Mouse (Mus musculus): Measurements from ENCODE around the gene Nags. TPM values are rescaled to one million over a fixed set of nuclear protein-coding genes. Genes with fewer than 3 reads are reported as not detected.
"Not testable (repeated sequence)": the region's sequence is repeated elsewhere in the genome, so short reads cannot be mapped to it uniquely, and the experiment has no call there.

The Nags gene
- total RNA-seq, 2 experiments from 2014 or later: not detected

GRCm38 (mm10) chr11:102137625-102138446, 7.5 kb upstream of the Nags start:
- Histone ChIP-seq H3K4me3 (no peak overlapping the region; the same call in 1 of the 2 replicates), H3K27ac (no peak overlapping the region)
- DNase-seq (ENCODE audit: low spot score in 2 of 2): no peak
- TF ChIP-seq CTCF (conservative IDR thresholded peaks at IDR 0.05): no peak

GRCm38 (mm10) chr11:102138447-102138740, 6.9 kb upstream of the Nags start:
- no peak overlapping the region; the same call in 1 of the 2 replicates for H3K4me3 ChIP-seq
- TF ChIP-seq CTCF (conservative IDR thresholded peaks at IDR 0.05): peak; percentile 94
- peak; percentile 48 to 70 for DNase-seq (ENCODE audit: low spot score in 2 of 2)
- no peak overlapping the region for H3K27ac ChIP-seq

GRCm38 (mm10) chr11:102140508-102140907, 4.8 kb upstream of the Nags start:
- H3K4me3 ChIP-seq: no peak overlapping the region
- H3K27ac ChIP-seq: no peak overlapping the region
- DNase-seq (ENCODE audit: low spot score in 2 of 2): peak; percentile 38 to 78
- peak; percentile 90 for TF ChIP-seq CTCF (conservative IDR thresholded peaks at IDR 0.05)

GRCm38 (mm10) chr11:102142355-102142754, 3.0 kb upstream of the Nags start:
- DNase-seq (ENCODE audit: low spot score in 2 of 2): no peak
- H3K4me3 ChIP-seq: no peak overlapping the region
- H3K27ac ChIP-seq: no peak overlapping the region
- TF ChIP-seq CTCF (conservative IDR thresholded peaks at IDR 0.05): no peak

GRCm38 (mm10) chr11:102144957-102145470, 299 bp upstream of the Nags start:
- no peak for DNase-seq (ENCODE audit: low spot score in 2 of 2)
- no peak overlapping the region for H3K27ac ChIP-seq
- no peak for TF ChIP-seq CTCF (conservative IDR thresholded peaks at IDR 0.05)
- no peak overlapping the region for H3K4me3 ChIP-seq

GRCm38 (mm10) chr11:102146005-102146404, 692 bp downstream of the Nags start:
- no peak overlapping the region for H3K4me3 ChIP-seq
- no peak for TF ChIP-seq CTCF (conservative IDR thresholded peaks at IDR 0.05)

GRCm38 (mm10) chr11:102146531-102146930, 1.2 kb downstream of the Nags start:
- DNase-seq (ENCODE audit: low spot score in 2 of 2): no peak
- no peak overlapping the region for H3K4me3 ChIP-seq
- no peak for TF ChIP-seq CTCF (conservative IDR thresholded peaks at IDR 0.05)
- H3K27ac ChIP-seq: no peak overlapping the region

More at GRCm38 (mm10) chr11:102146005-102146404, 692 bp downstream of the Nags start:
- no peak for DNase-seq (ENCODE audit: low spot score in 2 of 2)
- H3K27ac ChIP-seq: no peak overlapping the region

GRCm38 (mm10) chr11:102147213-102147989, 2.1 kb downstream of the Nags start:
- DNase-seq (ENCODE audit: low spot score in 2 of 2): no peak
- H3K4me3 ChIP-seq: no peak overlapping the region

GRCm38 (mm10) chr11:102156039-102156785, 10.9 kb downstream of the Nags start, which contains the start of gene Tmem101:
Gene Tmem101, minus strand, starts transcription at chr11:102156404.
- peak within 1 kb of the TSS; percentile 88 for H3K27ac ChIP-seq
- H3K4me3 ChIP-seq: peak within 1 kb of the TSS; percentile 80
- DNase-seq (ENCODE audit: low spot score in 2 of 2): peak; percentile 87 to 89
- TF ChIP-seq CTCF (conservative IDR thresholded peaks at IDR 0.05): peak; percentile 75

More at GRCm38 (mm10) chr11:102147213-102147989, 2.1 kb downstream of the Nags start:
- H3K27ac ChIP-seq: no peak overlapping the region
- no peak for TF ChIP-seq CTCF (conservative IDR thresholded peaks at IDR 0.05)

GRCm38 (mm10) chr11:102156786-102157089, 11.4 kb downstream of the Nags start:
- Histone ChIP-seq H3K4me3 (peak overlapping the region; percentile 80), H3K27ac (peak overlapping the region; percentile 88; the same call in 1 of the 2 replicates)
- DNase-seq (ENCODE audit: low spot score in 2 of 2): no peak
- no peak for TF ChIP-seq CTCF (conservative IDR thresholded peaks at IDR 0.05)

GRCm38 (mm10) chr11:102158024-102158423, 12.7 kb downstream of the Nags start:
- DNase-seq (ENCODE audit: low spot score in 2 of 2); H3K27ac ChIP-seq; H3K4me3 ChIP-seq: not testable (repeated sequence)
- peak; percentile 41 for TF ChIP-seq CTCF (conservative IDR thresholded peaks at IDR 0.05)

- no peak for TF ChIP-seq CTCF (conservative IDR thresholded peaks at IDR 0.05)
- DNase-seq (ENCODE audit: low spot score in 2 of 2): no peak
These were observed 14.5 kb downstream of the Nags start for GRCm38 (mm10) chr11:102159781-102160180.

More at GRCm38 (mm10) chr11:102159781-102160180, 14.5 kb downstream of the Nags start:
- Histone ChIP-seq H3K4me3 (no peak overlapping the region), H3K27ac (no peak overlapping the region)

Data from layer of hippocampus, adult 2 months (tissue).